Mouse (Mus musculus) erythroblast, adult 5-6 weeks (primary cell): ENCODE results near the gene Il9r. TPM values are rescaled to one million over a fixed set of nuclear protein-coding genes. Genes with fewer than 3 reads are reported as not detected.

Experiments
- ATAC-seq: replicated peaks from 2 replicates; pipeline ENCODE4 v1.8.0; 2016; ENCODE audit warnings: moderate number of reproducible peaks, mild to moderate bottlenecking, moderate TSS enrichment, inconsistent platforms; ENCODE audit not compliant: poor library complexity, low FRiP score, severe bottlenecking
- total RNA-seq, 2 experiments: library from RNA; stranded (forward) in 1 of 2; stranded (reverse) in 1 of 2; fragments of 150-400 nt in 1 of 2; fragments of 200-764, 138-1000 nt in 1 of 2; gene quantifications; 2 replicates each; pipeline versions ENCODE4 v1.2.3 to v1.2.4; 2015 to 2017; ENCODE audit warnings: low replicate concordance in 2 of 2

Gene Il9r
- not detected in 2 replicates for total RNA-seq (2015; ENCODE audit: low replicate concordance)
- total RNA-seq (2017; ENCODE audit: low replicate concordance), result not detected in 2 replicates

DNA sequence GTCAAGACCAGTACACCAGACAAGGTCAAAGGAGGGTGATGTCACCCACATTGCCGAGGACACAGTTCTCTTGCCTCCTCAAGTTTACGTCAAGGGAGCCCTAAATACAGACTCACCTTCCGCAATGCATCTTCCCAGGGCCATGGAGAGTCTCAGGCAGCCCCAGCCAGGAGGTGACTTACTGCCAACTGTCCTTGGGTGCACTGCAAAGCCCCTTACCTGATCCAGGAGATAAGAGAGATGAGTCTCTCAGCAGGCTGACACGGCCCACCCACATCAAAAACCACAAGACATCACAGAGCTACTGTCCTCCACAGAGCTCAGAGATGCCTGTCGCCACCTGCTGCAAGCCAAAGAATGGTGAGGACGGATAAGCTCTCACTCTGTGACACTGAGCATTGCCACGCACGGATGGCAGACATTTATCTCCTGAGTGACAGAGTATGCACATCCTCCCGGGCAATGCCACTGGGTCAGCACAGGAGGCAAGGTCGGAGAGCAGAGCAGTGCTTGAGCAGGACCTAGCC lies at the start of gene Il9r:
Gene Il9r (minus strand): TSS at position 205 of the 527 bp plus-strand sequence.
- no peak for ATAC-seq

DNA sequence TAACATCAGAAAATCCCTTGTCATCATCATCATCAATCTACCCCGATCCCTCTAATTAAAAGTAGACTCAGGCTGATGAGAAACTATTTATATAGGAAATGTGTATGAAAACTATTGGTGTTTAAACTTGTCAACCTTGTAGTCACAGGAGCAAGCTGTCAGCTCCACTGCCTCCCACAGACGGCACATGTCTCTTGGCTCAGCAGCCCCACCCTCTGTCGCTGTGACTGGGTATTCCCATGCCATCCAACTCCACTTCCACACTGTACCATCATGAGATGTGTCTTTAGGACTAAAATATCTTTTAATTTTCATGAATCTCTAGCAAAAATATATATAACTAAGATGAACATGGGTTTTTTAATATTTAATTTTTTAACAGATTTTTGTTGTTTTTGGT lies 48.3 kb upstream of the Il9r start:
- ATAC-seq, result no peak

DNA sequence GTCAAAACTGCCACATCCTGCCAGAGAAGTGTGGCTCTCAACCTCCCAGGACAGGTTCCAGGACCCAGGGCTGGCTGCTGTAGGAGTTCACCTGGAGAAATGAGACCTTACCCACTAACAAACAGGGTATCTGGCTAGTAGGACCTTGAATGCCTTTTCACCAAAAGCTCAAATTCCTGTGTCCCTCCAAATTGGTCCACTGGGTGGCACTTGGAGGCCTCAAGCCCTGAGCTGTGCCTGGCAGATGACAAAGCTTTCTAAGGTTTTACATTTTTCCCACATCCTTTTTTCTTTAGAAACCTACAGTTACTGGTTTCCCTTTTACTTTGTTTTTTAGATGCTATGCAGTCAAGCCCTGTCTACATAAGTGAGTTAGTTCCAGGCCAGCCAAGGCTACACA lies 47.0 kb upstream of the Il9r start:
- 0 out of 2 replicates have a peak, but pooled peaks have one; percentile 7 for ATAC-seq

DNA sequence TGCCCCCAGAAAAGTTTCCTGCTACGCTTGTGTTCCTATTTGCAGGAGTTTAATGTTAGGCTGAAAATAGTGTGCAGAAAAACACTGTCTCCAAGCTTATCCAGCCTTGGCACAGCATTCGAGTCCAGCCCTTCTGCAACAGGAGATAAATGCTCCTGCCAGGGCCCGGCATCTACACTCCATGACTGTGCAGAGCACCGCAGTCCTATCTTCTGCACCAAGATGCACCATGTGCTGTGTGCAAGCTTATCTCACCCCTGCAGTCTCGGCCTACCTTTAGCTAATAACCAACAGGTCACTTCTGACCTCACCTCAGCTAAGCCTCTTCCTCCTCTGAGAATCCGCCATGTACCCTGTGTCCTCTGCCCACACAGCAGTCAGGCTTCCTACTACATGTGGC lies 45.5 kb upstream of the Il9r start:
- ATAC-seq, result peak; percentile 77

DNA sequence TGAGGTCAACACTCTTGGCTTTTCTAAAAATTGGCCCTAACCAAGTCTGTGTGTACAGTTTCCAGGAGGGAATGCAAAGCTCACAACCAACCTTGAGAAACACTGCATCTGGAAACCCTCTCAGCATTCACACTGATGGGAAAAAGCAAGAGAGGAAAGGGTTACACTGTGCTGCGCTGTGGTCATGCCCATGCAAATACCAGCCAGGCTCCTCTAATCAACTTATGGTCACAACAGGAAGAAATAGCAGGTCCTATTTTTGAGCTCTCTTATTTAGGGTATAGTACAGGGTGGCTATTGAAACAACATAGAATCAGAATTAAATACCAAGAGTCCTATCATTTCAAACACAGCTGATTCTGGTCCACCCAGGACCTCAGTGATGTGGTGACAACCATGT lies 44.5 kb upstream of the Il9r start:
- no peak for ATAC-seq

DNA sequence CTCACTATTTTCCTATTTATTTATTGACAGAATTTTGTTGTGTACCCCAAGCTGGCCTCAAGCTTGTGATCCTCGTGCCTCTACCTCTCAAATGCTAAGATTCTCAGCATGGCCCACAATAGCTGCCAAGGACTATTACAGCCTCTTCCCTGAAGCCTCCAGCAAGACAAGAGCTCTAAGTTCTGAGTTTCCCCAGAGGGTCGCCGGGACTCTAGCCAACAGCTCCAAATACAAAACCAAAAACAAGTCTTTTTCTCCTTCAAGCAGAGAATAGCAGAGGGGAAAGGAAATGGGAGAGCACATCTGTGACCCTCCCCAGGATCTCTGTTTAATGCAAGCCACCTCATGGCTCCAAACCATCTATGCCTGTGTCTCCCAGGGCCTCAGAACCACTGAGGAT lies 44.0 kb upstream of the Il9r start:
- no peak for ATAC-seq

DNA sequence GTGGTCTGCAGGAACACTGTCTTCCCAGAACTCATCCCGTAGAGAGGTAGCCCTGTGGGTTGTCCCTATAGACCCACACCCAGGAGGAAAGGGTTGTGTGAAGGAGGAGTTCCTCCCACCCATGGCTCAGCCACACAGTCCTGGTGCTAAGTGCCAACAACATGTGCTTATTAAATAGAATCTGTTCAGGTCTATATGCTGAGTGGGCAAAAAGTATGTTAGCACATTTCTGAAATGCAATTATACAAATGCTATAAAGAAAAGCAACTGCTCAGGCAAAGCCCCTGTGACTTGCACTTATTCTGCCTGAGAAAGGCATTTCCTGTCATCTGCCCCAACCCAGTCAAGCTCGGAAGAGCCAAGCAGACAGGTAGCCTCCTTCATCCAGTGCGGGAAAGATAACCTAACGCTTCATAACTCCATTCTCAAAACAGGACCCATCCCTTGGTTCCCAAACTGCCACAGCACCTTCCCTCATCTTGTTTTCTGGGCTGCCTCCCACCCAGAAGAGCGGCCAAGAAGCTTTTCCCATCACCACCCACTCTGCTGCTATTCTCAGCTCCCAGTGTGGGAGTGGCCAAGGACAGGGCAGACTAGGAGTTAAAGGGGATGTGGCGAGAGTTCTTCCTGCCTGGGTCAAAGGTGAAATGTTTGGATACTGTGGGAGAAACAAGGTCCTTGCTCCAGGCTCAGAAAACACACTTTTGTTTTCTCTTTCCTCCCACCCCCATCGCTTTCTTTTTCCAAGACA lies 43.3 kb upstream of the Il9r start:
- no peak for ATAC-seq

DNA sequence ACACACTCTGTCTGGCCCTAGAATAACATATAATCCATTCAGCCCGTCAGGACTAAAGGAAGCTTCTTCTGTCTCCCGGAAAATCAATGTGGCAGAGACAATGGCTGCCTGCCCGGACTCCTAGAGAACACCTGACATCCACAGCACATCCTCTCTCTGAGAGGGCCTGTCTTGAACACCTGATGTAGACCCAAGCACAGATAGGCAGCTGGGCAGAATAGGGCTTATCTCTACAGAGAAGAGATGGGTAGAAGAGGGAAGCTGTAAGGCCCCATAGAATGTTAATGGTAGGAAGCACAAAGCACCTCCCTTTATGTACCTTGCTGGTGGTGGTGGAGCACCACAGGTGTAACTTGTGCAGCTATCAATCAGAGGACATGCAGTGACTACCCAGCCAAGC lies 42.1 kb upstream of the Il9r start:
- no peak for ATAC-seq

DNA sequence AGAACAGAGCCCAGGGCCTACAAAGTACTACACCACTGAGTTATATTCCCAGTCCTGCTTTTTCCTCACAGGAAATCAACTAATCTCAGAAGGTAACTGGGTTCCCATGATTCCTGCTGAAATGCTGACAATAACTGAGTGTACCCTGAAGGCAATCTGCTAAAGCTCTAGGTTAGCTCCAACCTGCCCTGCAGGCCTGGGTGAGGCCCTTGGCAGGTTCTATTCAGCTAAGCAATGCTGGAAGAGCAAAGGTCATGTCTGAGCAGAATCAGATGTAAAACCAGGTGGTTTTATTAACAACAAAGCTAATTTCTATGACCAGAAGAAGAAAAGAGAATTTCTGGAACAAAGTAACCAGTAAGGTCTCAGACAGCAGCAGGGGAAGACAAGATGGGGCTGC lies 41.3 kb upstream of the Il9r start:
- no peak for ATAC-seq

DNA sequence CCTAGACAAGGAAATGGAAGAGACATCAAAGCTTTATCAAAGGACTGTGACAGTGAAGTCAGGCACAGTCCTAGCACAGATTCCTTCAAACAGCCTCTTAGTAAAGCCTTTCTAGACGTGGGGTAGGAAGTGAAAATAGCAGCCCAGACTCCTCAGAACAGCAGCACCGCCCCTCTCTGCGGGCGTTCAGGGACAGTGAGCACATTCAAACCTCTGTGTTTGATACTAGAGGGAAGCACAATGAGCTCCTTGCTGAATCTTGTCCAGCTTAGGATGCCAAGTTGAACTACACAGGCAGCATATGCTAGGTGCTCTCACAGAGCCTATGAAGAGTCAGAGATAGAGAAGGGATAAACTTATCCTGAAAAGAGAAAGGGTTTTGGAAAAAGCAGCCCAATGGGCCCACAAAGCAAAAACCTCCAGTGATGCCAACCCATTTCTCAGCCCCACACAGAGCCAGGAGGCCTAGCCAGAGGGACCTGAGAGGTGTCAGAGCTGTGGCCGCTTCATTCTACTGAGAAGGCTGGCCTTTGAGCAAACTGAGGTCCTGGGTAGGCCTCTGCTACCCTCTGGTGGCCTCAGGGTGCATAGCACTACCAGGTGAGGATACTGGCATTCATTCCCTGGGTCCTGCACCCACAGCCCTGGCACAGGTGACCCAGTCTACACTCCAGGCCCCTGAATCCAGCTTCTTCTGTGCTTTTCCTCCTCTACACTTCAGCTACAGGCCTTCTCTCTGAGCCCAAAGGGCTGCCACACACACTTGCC lies 38.2 kb upstream of the Il9r start:
- peak; percentile 81 for ATAC-seq

DNA sequence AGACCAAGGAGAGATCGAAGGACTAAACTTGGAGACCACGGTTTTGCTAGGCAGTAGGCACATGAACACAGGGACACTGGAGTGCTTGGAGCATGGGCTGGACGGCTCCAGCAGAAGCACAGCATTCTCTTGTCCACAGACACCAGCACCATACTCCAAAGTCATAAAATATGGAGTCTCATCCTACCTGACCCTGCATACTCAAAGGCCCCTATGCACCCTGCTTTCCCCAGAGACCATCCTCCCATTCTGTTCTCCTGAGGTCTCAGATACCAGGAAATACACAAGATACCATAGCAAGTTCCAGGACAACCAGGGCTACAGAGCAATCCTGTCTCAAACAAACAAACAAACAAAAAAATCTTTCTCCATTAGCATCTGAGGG lies 37.3 kb upstream of the Il9r start:
- ATAC-seq, result no peak

DNA sequence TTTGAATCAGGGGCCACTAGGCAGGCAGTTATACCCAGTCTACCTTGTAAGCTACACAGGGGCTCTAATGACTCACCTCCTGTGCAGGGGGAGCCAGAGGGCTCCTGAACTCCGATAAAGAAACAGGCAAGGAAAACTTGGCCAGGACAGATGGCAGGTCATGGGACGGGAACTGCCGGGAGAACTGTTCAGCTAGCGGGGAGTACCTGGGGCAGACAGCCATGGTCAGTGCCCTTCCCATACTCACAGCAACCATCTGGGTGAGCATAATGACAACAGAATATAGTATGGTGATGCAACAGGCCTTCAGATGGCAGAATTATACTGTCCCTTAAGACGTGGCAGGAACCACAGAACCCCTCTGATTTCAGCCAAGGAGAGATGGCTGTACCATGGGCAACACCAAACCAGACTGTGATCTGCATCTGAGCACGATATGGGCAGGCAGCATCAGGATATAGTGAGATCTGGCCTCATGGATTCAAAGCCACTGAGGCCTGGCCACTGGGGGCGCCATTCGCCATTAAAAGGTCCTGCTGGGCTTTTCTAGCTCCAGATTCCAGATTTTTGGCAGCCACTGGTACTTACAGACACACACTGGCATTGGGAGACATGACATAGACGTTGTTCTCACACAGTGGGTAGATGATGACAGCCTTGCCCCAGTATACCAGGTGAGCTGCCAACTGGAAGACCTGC lies 36.8 kb upstream of the Il9r start:
- peak; percentile 57 for ATAC-seq

DNA sequence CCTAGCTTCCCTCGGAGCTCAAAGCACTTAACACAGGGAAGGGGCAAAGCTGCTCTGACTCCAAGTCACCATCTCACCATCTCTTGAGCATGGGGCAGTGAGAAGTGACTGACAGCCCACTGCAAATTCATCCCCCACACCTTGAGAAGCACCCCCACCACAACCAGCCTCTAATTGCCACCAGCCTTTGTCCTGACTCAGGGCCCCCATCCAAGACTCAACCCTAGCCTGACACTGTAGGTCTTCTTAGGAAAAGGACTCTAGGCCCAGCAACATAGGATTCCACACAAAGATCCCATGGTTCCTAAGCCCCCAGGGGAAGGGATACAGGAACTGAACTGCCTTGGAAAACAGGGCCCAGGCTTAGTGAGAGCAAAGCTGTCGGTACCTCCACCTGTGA lies 36.1 kb upstream of the Il9r start:
- no peak for ATAC-seq

DNA sequence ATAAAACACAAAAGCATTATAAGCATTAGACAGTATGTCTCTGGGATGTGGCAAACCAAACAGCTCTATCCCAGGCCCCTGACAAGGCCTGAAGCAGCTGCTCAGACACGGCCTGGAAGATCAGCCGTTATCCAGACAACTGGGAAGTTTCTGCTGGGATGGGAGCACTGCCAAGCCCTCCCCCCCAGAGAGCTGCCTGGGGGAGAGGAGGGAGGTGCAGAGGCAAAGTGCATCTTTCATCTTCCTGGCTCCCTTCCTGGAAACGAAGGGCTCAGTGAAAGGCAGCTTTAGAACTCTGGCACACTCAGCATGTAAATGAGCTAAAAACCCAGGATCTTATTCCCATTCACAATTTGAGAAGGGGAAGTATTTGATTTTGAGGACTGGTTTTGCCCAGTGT lies 35.6 kb upstream of the Il9r start:
- no peak for ATAC-seq

DNA sequence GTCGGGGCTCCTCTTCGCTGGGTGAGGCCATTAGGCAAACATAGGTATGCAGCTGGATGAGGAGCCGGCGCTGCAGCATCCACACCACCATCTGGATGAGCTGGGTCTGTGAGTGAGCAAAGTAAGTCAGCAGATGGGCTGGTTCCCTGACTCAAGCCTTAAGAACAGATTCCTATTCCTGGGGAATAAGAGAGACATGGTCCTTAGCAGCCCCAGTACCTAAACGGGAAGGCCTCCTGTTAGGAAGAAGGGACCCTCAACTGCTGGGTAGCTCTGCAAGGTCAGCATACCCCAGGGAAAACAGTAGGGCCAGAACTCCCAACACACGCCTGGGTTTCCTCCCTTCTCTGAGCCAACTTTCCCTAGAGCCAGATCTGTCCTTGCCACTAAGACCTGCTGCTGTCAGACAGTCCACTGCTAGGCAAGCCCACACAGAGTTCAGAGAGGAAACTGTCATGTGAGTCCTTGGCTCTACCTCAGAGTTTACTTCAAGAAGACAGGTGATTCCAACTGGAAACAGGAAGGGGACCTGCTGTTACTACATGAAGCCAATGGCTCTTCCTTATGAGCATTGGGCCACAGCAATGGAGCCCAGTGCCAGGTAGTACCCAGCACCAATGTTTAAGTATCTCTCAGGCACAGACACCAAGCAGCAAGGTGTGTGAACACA lies 34.9 kb upstream of the Il9r start:
- ATAC-seq, result no peak

DNA sequence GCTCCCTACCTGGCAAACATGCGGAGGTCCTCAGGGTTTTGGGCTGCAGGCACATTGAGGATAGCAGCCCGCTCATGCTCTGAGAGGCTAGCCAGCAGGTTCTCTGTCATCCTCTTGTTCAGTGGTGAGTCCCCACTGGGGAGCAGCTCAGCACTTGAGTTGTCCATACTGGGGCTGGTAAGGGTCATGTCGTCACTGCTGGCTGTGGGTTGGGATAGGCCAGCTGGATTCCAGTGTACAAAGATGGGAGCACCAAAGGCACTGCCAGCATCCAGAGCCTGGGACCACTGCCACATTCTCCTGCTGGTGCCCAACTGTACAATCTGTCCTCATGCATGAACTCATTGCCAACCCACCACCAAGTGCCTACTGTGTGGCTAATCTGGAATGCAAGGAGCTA lies 33.8 kb upstream of the Il9r start:
- ATAC-seq, result no peak

DNA sequence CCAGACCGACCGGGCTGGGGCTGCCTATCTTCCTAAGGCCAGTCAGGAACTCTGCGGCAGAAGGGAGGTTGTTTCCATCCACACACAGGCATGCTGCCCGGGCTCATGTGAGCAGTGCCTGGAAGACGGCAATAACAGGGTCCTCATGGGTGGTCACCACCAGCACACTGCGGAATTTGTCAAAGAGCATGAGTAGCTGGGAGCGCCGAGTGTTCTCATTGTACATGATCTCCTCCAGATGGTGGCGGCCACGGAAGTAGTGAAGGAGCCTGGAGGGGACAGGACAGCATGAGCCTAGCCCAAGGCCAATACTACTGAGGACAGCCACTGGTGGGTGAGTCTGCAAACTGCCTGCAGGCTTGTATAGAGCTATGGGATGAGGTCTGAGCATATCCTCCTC lies 32.8 kb upstream of the Il9r start:
- no peak for ATAC-seq

DNA sequence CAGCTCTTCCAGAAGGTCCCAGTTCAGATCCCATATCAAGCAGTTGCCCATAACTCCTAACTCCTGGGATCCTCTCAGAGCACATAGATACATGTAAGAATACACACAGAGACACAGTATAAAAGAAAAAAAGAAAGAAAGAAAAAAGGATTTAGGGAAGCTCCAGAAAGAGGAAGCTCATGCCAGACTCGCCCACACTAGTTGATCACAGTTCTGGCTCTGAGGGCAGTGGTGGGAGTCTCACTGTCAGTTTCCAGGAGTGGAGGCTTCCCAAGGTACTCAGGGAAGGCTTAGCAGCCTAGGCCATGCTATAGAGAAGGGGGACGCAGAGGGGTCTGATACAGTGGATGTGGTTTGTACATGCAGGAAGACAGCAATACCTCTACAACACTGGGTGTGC lies 31.0 kb upstream of the Il9r start:
- ATAC-seq, result no peak

DNA sequence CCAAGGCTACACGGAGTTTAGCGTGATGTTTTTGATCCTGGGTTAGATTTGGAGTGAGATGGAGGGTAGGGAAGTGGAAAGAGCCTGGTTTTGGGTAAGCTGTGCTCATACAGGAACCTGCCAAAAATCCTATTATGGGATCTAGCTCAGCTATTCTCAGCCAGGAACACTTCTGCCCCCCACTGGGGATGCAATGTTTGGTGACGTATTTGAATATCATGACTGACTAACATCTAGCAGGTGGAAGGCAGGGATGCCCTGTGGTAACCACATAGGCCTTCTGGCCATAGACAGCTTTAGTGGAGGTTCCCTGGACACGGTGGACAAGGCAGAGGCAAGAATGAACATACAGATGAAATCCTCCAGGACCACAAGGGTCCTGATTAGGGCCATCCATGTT lies 30.1 kb upstream of the Il9r start:
- no peak for ATAC-seq

DNA sequence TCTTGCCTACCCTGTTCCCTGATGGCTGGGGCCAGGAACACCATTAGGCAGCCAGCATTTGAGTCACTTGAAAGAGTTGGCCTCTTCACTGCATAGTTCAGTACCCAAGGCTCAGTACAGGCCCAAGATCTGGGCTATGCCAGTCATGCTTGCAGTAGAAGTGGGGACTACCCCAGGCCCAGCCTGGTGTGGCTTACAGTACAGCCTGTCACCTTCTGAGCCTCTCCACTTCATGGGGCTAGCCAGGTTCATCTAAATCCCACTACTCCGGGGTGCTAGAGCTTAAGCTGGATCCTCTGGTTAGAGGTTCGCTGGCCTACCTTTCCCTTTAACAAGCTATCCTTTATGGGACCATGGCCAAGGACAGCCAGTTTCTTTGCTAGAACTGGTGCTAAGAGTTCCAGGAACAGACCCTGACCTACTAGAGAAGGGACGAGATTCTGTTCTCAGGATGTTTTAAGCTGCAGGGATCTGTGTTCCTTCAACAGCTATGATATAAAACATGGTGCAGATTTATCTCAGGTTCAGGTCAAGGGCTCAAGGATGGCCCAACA lies 28.3 kb upstream of the Il9r start:
- no peak for ATAC-seq
